Mouse (Mus musculus) MEL (cell line): Measurements from ENCODE around the gene Krtap5-4. TPM values are rescaled to one million over a fixed set of nuclear protein-coding genes. Genes with fewer than 3 reads are reported as not detected.
"Not testable (repeated sequence)": the region's sequence is repeated elsewhere in the genome, so short reads cannot be mapped to it uniquely, and the experiment has no call there.

Source experiments
- DNase-seq: peaks from one replicate; pipeline ENCODE4 v3.0.0; 2011; ENCODE audit warnings: low read depth, low spot score
- H3K27ac ChIP-seq: 2 replicates; pipeline ENCODE4 v1.5.1; 2012; ENCODE audit warnings: low read depth, mild to moderate bottlenecking, control low read depth, low read length, moderate library complexity; ENCODE audit not compliant: control insufficient read depth
- H3K27me3 ChIP-seq, 2 experiments: fragments of 150-350 bp in 1 of 2; sonication (generic) in 1 of 2; 2 replicates each; pipeline ENCODE4 v1.6.1; 2012; ENCODE audit warnings: low read length in 2 of 2, mild to moderate bottlenecking in 2 of 2, improper control_type of control experiment in 1 of 2, moderate library complexity in 1 of 2; ENCODE audit not compliant: insufficient read depth in 2 of 2, control insufficient read depth in 1 of 2
- H3K36me3 ChIP-seq, 2 experiments: 2 replicates each; pipeline ENCODE4 v1.6.1; 2012 to 2014; ENCODE audit warnings: low read length in 2 of 2, improper control_type of control experiment in 1 of 2, inconsistent platforms in 1 of 2, mild to moderate bottlenecking in 1 of 2; ENCODE audit not compliant: insufficient read depth in 2 of 2, control insufficient read depth in 1 of 2
- H3K4me1 ChIP-seq, 2 experiments: fragments of 150-350 bp in 1 of 2; sonication (generic) in 1 of 2; 2 replicates each; pipeline ENCODE4 v1.6.1; 2012; ENCODE audit warnings: low read length in 2 of 2, improper control_type of control experiment in 1 of 2, mild to moderate bottlenecking in 1 of 2; ENCODE audit not compliant: insufficient read depth in 2 of 2, control insufficient read depth in 1 of 2
- H3K4me3 ChIP-seq, 2 experiments: fragments of 150-350 bp in 1 of 2; sonication (generic) in 1 of 2; 2 replicates each; pipeline ENCODE4 v1.5.1; 2012; ENCODE audit warnings: low read depth in 2 of 2, low read length in 2 of 2, mild to moderate bottlenecking in 2 of 2, moderate library complexity in 2 of 2, control low read depth in 1 of 2, improper control_type of control experiment in 1 of 2; ENCODE audit not compliant: control insufficient read depth in 1 of 2, insufficient read depth in 1 of 2
- H3K79me2 ChIP-seq: 2 replicates; pipeline ENCODE4 v1.6.1; 2012; ENCODE audit warnings: mild to moderate bottlenecking, low read length, moderate library complexity; ENCODE audit not compliant: control insufficient read depth, poor library complexity, insufficient read depth
- H3K9ac ChIP-seq: 2 replicates; pipeline ENCODE4 v1.6.1; 2012; ENCODE audit warnings: low read depth, mild to moderate bottlenecking, control low read depth, low read length, moderate library complexity; ENCODE audit not compliant: control insufficient read depth, poor library complexity, severe bottlenecking
- H3K9me3 ChIP-seq: fragments of 150-350 bp; sonication (generic); replicated peaks from 2 replicates; pipeline ENCODE4 v1.6.1; 2012; ENCODE audit warnings: mild to moderate bottlenecking, low read length, improper control_type of control experiment, moderate library complexity; ENCODE audit not compliant: insufficient read depth
- CHD2 ChIP-seq: IDR thresholded peaks from 2 replicates; pipeline ENCODE4 v1.6.1; 2011; ENCODE audit warnings: low read length, improper control_type of control experiment
- E2F4 ChIP-seq: IDR thresholded peaks from 2 replicates; pipeline ENCODE4 v1.6.1; 2011; ENCODE audit warnings: low read depth, low read length, improper control_type of control experiment, borderline replicate concordance
- ELF1 ChIP-seq: IDR thresholded peaks from 2 replicates; pipeline ENCODE4 v1.6.1; 2014; ENCODE audit warnings: low read depth, mild to moderate bottlenecking, inconsistent platforms, low read length, improper control_type of control experiment, moderate library complexity
- ETS1 ChIP-seq: IDR thresholded peaks from 2 replicates; pipeline ENCODE4 v1.6.1; 2012; ENCODE audit warnings: low read depth, mild to moderate bottlenecking, inconsistent platforms, low read length, improper control_type of control experiment, moderate library complexity
- GABPA ChIP-seq: IDR thresholded peaks from 2 replicates; pipeline ENCODE4 v1.6.1; 2012; ENCODE audit warnings: low read depth, mild to moderate bottlenecking, inconsistent platforms, low read length, improper control_type of control experiment, moderate library complexity
- JUND ChIP-seq: IDR thresholded peaks from 2 replicates; pipeline ENCODE4 v1.6.1; 2011; ENCODE audit warnings: low read depth, mild to moderate bottlenecking, improper control_type of control experiment, low read length
- KAT2A ChIP-seq: conservative IDR thresholded peaks from 2 replicates; pipeline ENCODE4 v1.6.1; 2012; ENCODE audit warnings: low read depth, low read length, improper control_type of control experiment, inconsistent platforms
- MAZ ChIP-seq: IDR thresholded peaks from 2 replicates; pipeline ENCODE4 v1.6.1; 2012; ENCODE audit warnings: low read depth, mild to moderate bottlenecking, inconsistent platforms, low read length, improper control_type of control experiment
- MXI1 ChIP-seq: IDR thresholded peaks from 2 replicates; pipeline ENCODE4 v1.6.1; 2011; ENCODE audit warnings: mild to moderate bottlenecking, low read depth, low read length, improper control_type of control experiment
- POLR2AphosphoS2 ChIP-seq: IDR thresholded peaks from 2 replicates; pipeline ENCODE4 v1.6.1; 2011; ENCODE audit warnings: low read length, improper control_type of control experiment
- SIN3A ChIP-seq: IDR thresholded peaks from 2 replicates; pipeline ENCODE4 v1.6.1; 2012; ENCODE audit warnings: low read length, improper control_type of control experiment, inconsistent platforms
- SMC3 ChIP-seq: IDR thresholded peaks from 2 replicates; pipeline ENCODE4 v1.6.1; 2011; ENCODE audit warnings: low read depth, low read length, improper control_type of control experiment
- TAL1 ChIP-seq: IDR thresholded peaks from 2 replicates; pipeline ENCODE4 v1.6.1; 2012; ENCODE audit warnings: mild to moderate bottlenecking, inconsistent platforms, low read length, moderate library complexity, mixed read lengths
- TBP ChIP-seq: IDR thresholded peaks from 2 replicates; pipeline ENCODE4 v1.8.0; 2011; ENCODE audit warnings: low read depth, low read length, improper control_type of control experiment
- TCF12 ChIP-seq: IDR thresholded peaks from 2 replicates; pipeline ENCODE4 v1.6.1; 2014; ENCODE audit warnings: low read depth, mild to moderate bottlenecking, inconsistent platforms, low read length, improper control_type of control experiment, moderate library complexity
- USF2 ChIP-seq, 2 experiments: IDR thresholded peaks; 2 replicates each; pipeline ENCODE4 v1.6.1; 2011 to 2012; ENCODE audit warnings: improper control_type of control experiment in 2 of 2, low read length in 2 of 2, borderline replicate concordance in 1 of 2, inconsistent platforms in 1 of 2, low read depth in 1 of 2, mild to moderate bottlenecking in 1 of 2; ENCODE audit not compliant: insufficient read depth in 1 of 2
- polyA plus RNA-seq, 2 experiments: library from polyadenylated mRNA; stranded (reverse) in 1 of 2; unstranded in 1 of 2; fragments of >175 nt in 1 of 2; fragments of >200 nt in 1 of 2; gene quantifications; 2 replicates each; pipeline versions ENCODE4 v1.2.1 to v1.2.4; 2012; ENCODE audit warnings: low replicate concordance in 2 of 2, low read depth in 1 of 2; ENCODE audit not compliant: insufficient read length in 2 of 2, insufficient read depth in 1 of 2, missing spikeins in 1 of 2
- total RNA-seq: library from RNA; depleted of rRNA; stranded (reverse); fragments of 300-350 nt; gene quantifications from 2 replicates; pipeline ENCODE4 v1.2.3, GENCODE M21; 2012

Krtap5-4 gene
- total and polyA plus RNA-seq, 3 experiments, result not detected

DNA sequence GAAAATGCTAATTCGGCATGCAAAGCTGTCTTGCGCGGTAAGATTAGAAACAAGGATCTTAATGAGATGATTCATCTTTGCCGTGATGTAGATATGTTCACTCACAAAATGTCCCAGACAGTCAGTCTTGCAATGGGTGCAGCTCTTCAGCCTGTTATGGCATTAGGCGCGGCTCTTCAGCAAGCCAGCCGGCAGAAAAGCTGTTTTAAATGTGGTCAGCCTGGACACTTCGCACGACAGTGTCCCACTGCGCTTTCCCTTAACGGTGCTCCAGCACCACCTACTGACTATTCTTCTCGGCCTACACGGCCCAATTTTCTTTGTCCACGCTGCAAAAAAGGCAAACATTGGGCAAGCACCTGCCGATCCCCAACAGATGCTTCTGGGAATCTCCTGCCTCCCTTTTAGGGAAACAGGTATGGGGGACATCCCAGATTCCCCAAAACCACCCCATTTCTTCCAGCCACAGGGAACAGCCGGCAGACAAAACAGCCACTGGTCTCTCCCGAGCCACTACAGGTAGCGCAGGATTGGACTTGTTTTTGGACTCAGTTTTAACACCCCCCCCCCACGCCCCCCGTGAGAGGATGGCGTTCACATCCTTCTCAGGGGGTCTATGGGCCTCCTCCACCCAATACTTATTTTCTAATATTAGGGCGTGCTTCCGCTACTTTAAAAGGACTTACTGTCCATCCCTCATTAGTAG, 18.1 kb upstream of the Krtap5-4 start:
- no peak for DNase-seq
- Histone ChIP-seq H3K4me3 (peak overlapping the region in 1 of 2 experiments; percentile 25; a peak in 2 of 4 replicates), H3K9me3 (no peaks in the 10 kb centered on the region), H3K36me3 (no peaks in the 10 kb centered on the region), H3K27me3 (no peaks in the 10 kb centered on the region; a peak in 2 of 4 replicates), H3K4me1 (no peaks in the 10 kb centered on the region)
- no peak for TF ChIP-seq POLR2AphosphoS2
- no peak for TF ChIP-seq TAL1
- TF ChIP-seq USF2 (IDR thresholded peaks at IDR 0.05; ENCODE audit: borderline replicate concordance in 1 of 2, insufficient read depth in 1 of 2, low read depth in 1 of 2, low read length in 2 of 2), result no peak
- no peak for TF ChIP-seq GABPA
- no peak for TF ChIP-seq SIN3A
- no peak for TF ChIP-seq SMC3
- TF ChIP-seq MXI1, result no peak
- TF ChIP-seq ELF1, result no peak
- no peak for TF ChIP-seq ETS1
- TF ChIP-seq MAZ, result no peak
- TF ChIP-seq TBP, result no peak
- TF ChIP-seq TCF12, result no peak
- TF ChIP-seq CHD2, result no peak
- TF ChIP-seq E2F4, result no peak
- TF ChIP-seq JUND, result no peak
- no peak for TF ChIP-seq KAT2A
- TF ChIP-seq, all 39 proteins: peak for 0
- H3K79me2 ChIP-seq, result no peaks in the 10 kb centered on the region; the same call in 1 of the 2 replicates
- no peak overlapping the region for H3K9ac ChIP-seq
- H3K27ac ChIP-seq, result no peak overlapping the region

- not testable (repeated sequence) for H3K36me3 ChIP-seq, H3K9me3 ChIP-seq, H3K27ac ChIP-seq, H3K27me3 ChIP-seq, H3K9ac ChIP-seq, H3K4me1 ChIP-seq, H3K4me3 ChIP-seq, H3K79me2 ChIP-seq, DNase-seq
These were observed 17.3 kb upstream of the Krtap5-4 start for GRCm38 (mm10) chr7:142285910-142286612.
